Mouse (Mus musculus): ENCODE data around the gene Rwdd2a. TPM values are rescaled to one million over a fixed set of nuclear protein-coding genes. Genes with fewer than 3 reads are reported as not detected.
"Not testable (repeated sequence)": the region's sequence is repeated elsewhere in the genome, so short reads cannot be mapped to it uniquely, and the experiment has no call there.

The Rwdd2a gene
- polyA plus RNA-seq, 1 experiment from 2014 or later: 2.3 TPM

GRCm38 (mm10) chr9:86596983-86597382 lies 25.2 kb downstream of the Rwdd2a start:
- H3K4me1 ChIP-seq (ENCODE audit: control insufficient read depth, insufficient read depth, low read length); H3K9me3 ChIP-seq (replicated peaks; ENCODE audit: control insufficient read depth, low read length); H3K4me3 ChIP-seq (ENCODE audit: low read depth, low read length); DNase-seq (ENCODE audit: low spot score); H3K4me2 ChIP-seq (ENCODE audit: low read depth, low read length); H3K9ac ChIP-seq (replicated peaks; ENCODE audit: low read length); ATAC-seq (replicated peaks; ENCODE audit: insufficient number of reproducible peaks, low FRiP score, low TSS enrichment, low read depth); H3K36me3 ChIP-seq (replicated peaks; ENCODE audit: control insufficient read depth, insufficient read depth, low read depth, low read length); H3K27ac ChIP-seq (replicated peaks; ENCODE audit: low read depth, low read length); H3K27me3 ChIP-seq (ENCODE audit: control insufficient read depth, insufficient read depth, low read length): not testable (repeated sequence)

DNA sequence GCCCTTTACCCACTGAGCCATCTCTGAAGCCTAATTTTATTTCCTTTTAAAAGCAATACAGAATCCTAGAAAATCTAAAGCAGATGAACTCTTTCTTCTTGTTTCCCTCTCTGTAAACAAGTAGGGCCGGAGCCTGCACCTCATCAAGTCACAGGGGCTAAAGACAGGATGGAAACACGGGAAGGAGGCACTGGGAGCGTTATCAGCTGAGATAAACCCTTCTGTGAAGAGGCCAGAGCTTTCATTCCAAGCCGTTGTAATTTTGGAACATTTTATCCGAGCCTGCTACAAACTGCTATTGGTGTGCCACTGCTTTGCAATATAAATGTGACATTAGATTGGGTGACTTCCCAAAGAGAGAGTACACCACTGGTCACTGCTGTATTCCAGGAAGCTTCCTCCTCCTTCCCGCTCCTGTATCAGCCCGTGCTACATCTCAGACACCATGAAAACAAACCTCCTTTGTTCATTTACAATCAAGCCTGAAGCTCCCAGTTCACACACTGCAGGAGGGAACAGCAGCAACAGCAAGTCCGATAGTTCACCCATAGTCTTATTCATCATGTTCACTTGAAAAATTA lies 28.0 kb downstream of the Rwdd2a start:
- WGBS: 48% methylated on average over 8 of the region's 8 CpGs
- H3K36me3 ChIP-seq (replicated peaks; ENCODE audit: control insufficient read depth, insufficient read depth, low read depth, low read length): no peaks in the 10 kb centered on the region
- peak; percentile 13 for DNase-seq (ENCODE audit: low spot score)
- H3K4me3 ChIP-seq (ENCODE audit: low read depth, low read length): no peak overlapping the region
- no peaks in the 10 kb centered on the region for H3K27me3 ChIP-seq (ENCODE audit: control insufficient read depth, insufficient read depth, low read length)
- no peak overlapping the region for H3K4me2 ChIP-seq (ENCODE audit: low read depth, low read length)
- no peak overlapping the region for H3K27ac ChIP-seq (replicated peaks; ENCODE audit: low read depth, low read length)
- no peak for ATAC-seq (replicated peaks; ENCODE audit: insufficient number of reproducible peaks, low FRiP score, low TSS enrichment, low read depth)
- no peak overlapping the region for H3K9ac ChIP-seq (replicated peaks; ENCODE audit: low read length)
- H3K4me1 ChIP-seq (ENCODE audit: control insufficient read depth, insufficient read depth, low read length): no peaks in the 10 kb centered on the region
- no peaks in the 10 kb centered on the region for H3K9me3 ChIP-seq (replicated peaks; ENCODE audit: control insufficient read depth, low read length)

GRCm38 (mm10) chr9:86605776-86606175 lies 34.0 kb downstream of the Rwdd2a start:
- no peak for DNase-seq (ENCODE audit: low spot score)
- Histone ChIP-seq H3K36me3 (replicated peaks; ENCODE audit: control insufficient read depth, insufficient read depth, low read depth, low read length) (no peaks in the 10 kb centered on the region), H3K4me3 (ENCODE audit: low read depth, low read length) (no peak overlapping the region), H3K4me1 (ENCODE audit: control insufficient read depth, insufficient read depth, low read length) (no peaks in the 10 kb centered on the region), H3K4me2 (ENCODE audit: low read depth, low read length) (no peak overlapping the region), H3K27ac (replicated peaks; ENCODE audit: low read depth, low read length) (no peak overlapping the region), H3K9me3 (replicated peaks; ENCODE audit: control insufficient read depth, low read length) (no peaks in the 10 kb centered on the region), H3K27me3 (ENCODE audit: control insufficient read depth, insufficient read depth, low read length) (no peaks in the 10 kb centered on the region), H3K9ac (replicated peaks; ENCODE audit: low read length) (no peak overlapping the region)
- ATAC-seq (replicated peaks; ENCODE audit: insufficient number of reproducible peaks, low FRiP score, low TSS enrichment, low read depth): no peak
- 89% methylated on average over 6 of the region's 6 CpGs for WGBS

DNA sequence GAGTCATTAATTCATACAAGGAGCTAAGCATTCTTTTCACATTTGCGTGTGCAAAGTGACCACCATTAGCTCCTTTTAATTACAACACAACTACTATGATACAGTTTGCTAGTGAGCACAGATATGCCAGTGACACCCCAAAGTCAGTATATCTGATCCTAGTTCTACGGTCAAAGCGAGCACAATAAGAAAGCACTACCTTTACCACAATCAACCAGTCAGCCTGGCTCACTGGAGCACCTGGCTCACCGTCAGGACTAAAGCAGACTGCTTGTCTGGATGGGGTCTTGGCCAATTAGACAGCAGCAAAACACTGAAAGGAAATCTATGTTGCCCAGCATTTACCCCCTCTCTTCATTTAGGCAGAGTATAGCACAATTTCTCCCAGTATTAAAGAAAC lies 40.3 kb downstream of the Rwdd2a start:
- 91% methylated on average over 4 of the region's 4 CpGs for WGBS
- H3K36me3 ChIP-seq (replicated peaks; ENCODE audit: control insufficient read depth, insufficient read depth, low read depth, low read length): no peaks in the 10 kb centered on the region
- H3K9me3 ChIP-seq (replicated peaks; ENCODE audit: control insufficient read depth, low read length): no peaks in the 10 kb centered on the region

DNA sequence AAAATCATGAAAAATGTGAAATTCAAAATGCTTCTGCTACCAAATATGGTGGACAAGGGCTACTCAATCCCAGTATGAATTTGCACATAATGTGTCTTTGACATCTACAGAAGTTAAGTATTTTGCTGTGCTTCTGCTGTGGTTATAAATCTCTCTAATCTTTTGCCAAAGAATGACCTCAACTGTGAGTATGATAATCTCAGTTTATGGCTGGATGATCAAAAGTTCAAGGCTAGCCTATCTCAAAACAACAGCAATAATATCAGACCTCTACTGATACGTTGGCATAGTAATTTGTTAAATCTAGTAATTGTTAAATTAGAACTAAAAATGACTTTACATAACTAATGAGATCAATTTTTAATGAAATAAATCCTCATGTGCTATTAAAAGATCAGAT lies 44.0 kb downstream of the Rwdd2a start:
- Histone ChIP-seq H3K4me3 (ENCODE audit: low read depth, low read length) (no peak overlapping the region), H3K4me1 (ENCODE audit: control insufficient read depth, insufficient read depth, low read length) (no peaks in the 10 kb centered on the region), H3K4me2 (ENCODE audit: low read depth, low read length) (no peak overlapping the region), H3K9me3 (replicated peaks; ENCODE audit: control insufficient read depth, low read length) (no peaks in the 10 kb centered on the region), H3K9ac (replicated peaks; ENCODE audit: low read length) (no peak overlapping the region), H3K27me3 (ENCODE audit: control insufficient read depth, insufficient read depth, low read length) (no peaks in the 10 kb centered on the region), H3K27ac (replicated peaks; ENCODE audit: low read depth, low read length) (no peak overlapping the region), H3K36me3 (replicated peaks; ENCODE audit: control insufficient read depth, insufficient read depth, low read depth, low read length) (no peaks in the 10 kb centered on the region)
- ATAC-seq (replicated peaks; ENCODE audit: insufficient number of reproducible peaks, low FRiP score, low TSS enrichment, low read depth) (no peak), DNase-seq (ENCODE audit: low spot score) (no peak)
- 84% methylated on average over 1 of the region's 1 CpGs for WGBS

More for the DNA sequence above, 40.3 kb downstream of the Rwdd2a start:
- no peak overlapping the region for H3K9ac ChIP-seq (replicated peaks; ENCODE audit: low read length)
- no peak overlapping the region for H3K4me3 ChIP-seq (ENCODE audit: low read depth, low read length)
- no peak overlapping the region for H3K4me2 ChIP-seq (ENCODE audit: low read depth, low read length)
- no peaks in the 10 kb centered on the region for H3K4me1 ChIP-seq (ENCODE audit: control insufficient read depth, insufficient read depth, low read length)
- H3K27ac ChIP-seq (replicated peaks; ENCODE audit: low read depth, low read length): no peak overlapping the region
- DNase-seq (ENCODE audit: low spot score) (no peak), ATAC-seq (replicated peaks; ENCODE audit: insufficient number of reproducible peaks, low FRiP score, low TSS enrichment, low read depth) (no peak)
- no peaks in the 10 kb centered on the region for H3K27me3 ChIP-seq (ENCODE audit: control insufficient read depth, insufficient read depth, low read length)

DNA sequence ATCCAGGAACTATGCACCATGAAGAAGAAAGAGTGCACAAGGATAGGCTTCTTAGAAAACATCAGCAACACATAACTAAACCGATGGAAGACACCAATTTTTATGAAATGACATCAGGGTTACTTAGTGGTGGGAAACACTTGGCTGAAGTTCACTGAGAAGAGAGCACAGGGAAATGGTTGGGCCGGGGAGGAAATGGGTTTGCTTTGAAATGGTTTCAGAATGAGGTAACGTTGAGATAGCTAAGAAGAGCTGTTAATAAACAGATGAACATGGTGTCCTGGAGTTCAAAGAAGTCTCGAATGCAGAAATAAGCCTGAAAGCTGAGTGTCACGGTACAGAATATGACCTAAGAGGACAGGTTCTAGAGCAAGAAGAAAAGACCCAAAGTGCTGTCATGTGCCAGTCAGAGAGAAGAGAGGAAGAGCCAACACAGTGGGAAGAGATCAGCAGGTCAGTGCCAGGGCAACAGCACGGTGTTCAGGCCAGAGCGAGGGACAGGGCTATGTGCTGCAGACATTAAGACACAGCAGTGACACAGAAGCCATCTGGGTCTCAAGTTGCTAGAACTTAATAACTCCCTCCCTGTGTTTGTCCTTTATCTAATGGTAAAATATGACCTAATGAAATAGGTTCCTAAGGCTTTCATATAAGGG lies 46.2 kb downstream of the Rwdd2a start:
- 82% methylated on average over 7 of the region's 7 CpGs for WGBS
- no peak overlapping the region for H3K4me3 ChIP-seq (ENCODE audit: low read depth, low read length)
- DNase-seq (ENCODE audit: low spot score) (no peak), ATAC-seq (replicated peaks; ENCODE audit: insufficient number of reproducible peaks, low FRiP score, low TSS enrichment, low read depth) (no peak)
- H3K4me1 ChIP-seq (ENCODE audit: control insufficient read depth, insufficient read depth, low read length): no peaks in the 10 kb centered on the region
- H3K4me2 ChIP-seq (ENCODE audit: low read depth, low read length): no peak overlapping the region
- H3K9me3 ChIP-seq (replicated peaks; ENCODE audit: control insufficient read depth, low read length): no peaks in the 10 kb centered on the region
- H3K27ac ChIP-seq (replicated peaks; ENCODE audit: low read depth, low read length): no peak overlapping the region
- no peak overlapping the region for H3K9ac ChIP-seq (replicated peaks; ENCODE audit: low read length)
- H3K36me3 ChIP-seq (replicated peaks; ENCODE audit: control insufficient read depth, insufficient read depth, low read depth, low read length): no peaks in the 10 kb centered on the region
- H3K27me3 ChIP-seq (ENCODE audit: control insufficient read depth, insufficient read depth, low read length): no peaks in the 10 kb centered on the region

DNA sequence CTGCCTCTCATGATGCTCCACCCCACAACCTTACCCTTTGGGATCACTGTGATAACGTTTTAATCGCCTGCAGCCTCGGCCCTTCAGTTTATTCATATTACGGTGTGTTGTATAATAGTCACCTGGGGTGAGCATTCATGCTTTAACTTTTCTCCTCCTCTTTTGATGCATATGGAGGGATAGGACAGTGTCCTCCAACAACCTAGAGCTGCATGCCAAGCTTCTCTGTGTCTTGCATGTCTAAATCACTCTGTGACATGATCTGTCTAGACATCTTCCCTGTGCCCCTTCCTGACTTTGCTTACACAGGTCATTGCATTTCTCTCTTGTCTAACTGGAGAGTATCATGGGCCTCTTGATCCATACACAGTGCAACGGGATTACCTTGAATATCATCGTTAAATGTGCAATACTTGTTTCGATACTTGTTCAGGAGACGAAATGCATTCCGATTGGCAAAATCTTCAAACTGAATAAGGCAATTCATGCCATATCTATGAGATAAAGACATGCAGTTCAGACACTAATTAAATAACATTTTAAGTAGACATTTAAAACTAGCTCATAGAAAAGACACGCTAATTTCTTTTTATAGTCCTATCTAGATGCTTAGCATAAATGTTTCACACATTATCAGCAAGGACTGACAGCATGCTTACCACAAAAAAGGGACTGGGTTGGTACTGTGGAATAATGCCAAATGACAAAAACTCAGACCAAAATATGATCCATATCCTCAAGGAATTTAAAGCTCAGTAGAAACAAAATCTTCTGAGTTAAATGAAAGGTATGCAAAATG lies 47.7 kb downstream of the Rwdd2a start:
- no peak for DNase-seq (ENCODE audit: low spot score)
- no peaks in the 10 kb centered on the region for H3K4me1 ChIP-seq (ENCODE audit: control insufficient read depth, insufficient read depth, low read length)
- H3K9ac ChIP-seq (replicated peaks; ENCODE audit: low read length): no peak overlapping the region
- H3K36me3 ChIP-seq (replicated peaks; ENCODE audit: control insufficient read depth, insufficient read depth, low read depth, low read length): no peaks in the 10 kb centered on the region
- H3K9me3 ChIP-seq (replicated peaks; ENCODE audit: control insufficient read depth, low read length): no peaks in the 10 kb centered on the region
- ATAC-seq (replicated peaks; ENCODE audit: insufficient number of reproducible peaks, low FRiP score, low TSS enrichment, low read depth): peak; percentile 52; the same call in 1 of the 2 replicates
- no peak overlapping the region for H3K4me3 ChIP-seq (ENCODE audit: low read depth, low read length)
- H3K27ac ChIP-seq (replicated peaks; ENCODE audit: low read depth, low read length): no peak overlapping the region
- H3K27me3 ChIP-seq (ENCODE audit: control insufficient read depth, insufficient read depth, low read length): no peaks in the 10 kb centered on the region
- 77% methylated on average over 10 of the region's 10 CpGs for WGBS
- H3K4me2 ChIP-seq (ENCODE audit: low read depth, low read length): no peak overlapping the region

- ATAC-seq (replicated peaks; ENCODE audit: insufficient number of reproducible peaks, low FRiP score, low TSS enrichment, low read depth) (no peak), DNase-seq (ENCODE audit: low spot score) (no peak)
- Histone ChIP-seq H3K36me3 (replicated peaks; ENCODE audit: control insufficient read depth, insufficient read depth, low read depth, low read length) (no peaks in the 10 kb centered on the region), H3K27ac (replicated peaks; ENCODE audit: low read depth, low read length) (no peak overlapping the region), H3K4me2 (ENCODE audit: low read depth, low read length) (no peak overlapping the region), H3K9me3 (replicated peaks; ENCODE audit: control insufficient read depth, low read length) (no peaks in the 10 kb centered on the region), H3K27me3 (ENCODE audit: control insufficient read depth, insufficient read depth, low read length) (no peaks in the 10 kb centered on the region), H3K9ac (replicated peaks; ENCODE audit: low read length) (no peak overlapping the region), H3K4me1 (ENCODE audit: control insufficient read depth, insufficient read depth, low read length) (no peaks in the 10 kb centered on the region), H3K4me3 (ENCODE audit: low read depth, low read length) (no peak overlapping the region)
- 67% methylated on average over 2 of the region's 2 CpGs for WGBS
These were observed 50.3 kb downstream of the Rwdd2a start for GRCm38 (mm10) chr9:86622062-86622461.
